Mouse (Mus musculus): ENCODE measurements at regions not wholly inside any gene's neighbourhood (a gene's known extent, or its start where the extent isn't known, plus 50 kb on each side); places are given as distances from the start of the nearest gene placed in this dataset.
"Not testable (repeated sequence)": the region's sequence is repeated elsewhere in the genome, so short reads cannot be mapped to it uniquely, and the experiment has no call there.

DNA sequence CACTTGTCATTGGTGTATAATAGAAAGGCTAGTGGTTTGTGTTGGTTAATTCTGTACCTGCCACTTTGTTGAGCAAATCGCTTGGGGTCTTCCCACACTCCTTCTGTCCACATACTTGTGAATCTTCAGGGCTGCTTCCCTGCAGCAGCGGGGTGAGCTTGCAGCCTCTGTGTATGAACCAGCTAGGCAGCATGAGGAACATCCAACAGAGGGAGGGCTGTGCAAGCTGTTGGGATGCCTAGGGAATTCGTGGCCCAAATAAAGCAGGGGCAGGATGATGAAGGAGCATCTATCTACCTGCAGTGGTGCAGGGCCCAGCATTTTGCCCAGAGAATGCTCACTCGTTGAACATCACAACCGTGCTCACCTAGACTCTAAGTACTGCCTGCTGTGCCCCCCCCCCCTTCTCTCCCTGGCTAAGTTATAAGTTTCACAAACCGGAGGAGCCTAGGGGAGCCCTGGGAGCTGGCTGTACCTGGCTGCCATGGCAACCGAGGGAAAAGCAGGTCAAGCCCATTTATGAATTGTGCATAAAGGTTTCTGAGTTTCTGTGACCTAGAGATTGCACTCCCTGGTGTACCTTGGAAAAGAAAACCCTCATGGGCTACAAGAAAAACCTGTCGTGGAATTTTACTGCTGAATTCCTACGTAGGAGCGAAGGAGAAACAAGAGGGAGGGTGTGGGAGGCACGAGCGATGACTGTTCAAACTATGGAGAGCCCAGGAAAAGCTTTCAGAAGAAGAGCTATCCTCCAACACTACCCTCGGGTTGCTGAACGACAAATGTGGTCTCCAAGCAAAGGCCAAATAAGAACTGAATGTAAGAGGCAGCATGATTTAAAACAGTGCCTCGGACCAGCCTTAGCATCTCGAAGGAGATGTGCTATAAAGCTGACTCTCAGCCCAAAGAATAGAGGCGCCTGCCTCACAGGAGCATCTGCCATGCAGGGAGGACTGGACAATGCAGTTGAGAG lies 131.0 kb upstream of the Dapk1 start:
- peak; percentile 73 for DNase-seq (ENCODE audit: low read depth, low spot score)

DNA sequence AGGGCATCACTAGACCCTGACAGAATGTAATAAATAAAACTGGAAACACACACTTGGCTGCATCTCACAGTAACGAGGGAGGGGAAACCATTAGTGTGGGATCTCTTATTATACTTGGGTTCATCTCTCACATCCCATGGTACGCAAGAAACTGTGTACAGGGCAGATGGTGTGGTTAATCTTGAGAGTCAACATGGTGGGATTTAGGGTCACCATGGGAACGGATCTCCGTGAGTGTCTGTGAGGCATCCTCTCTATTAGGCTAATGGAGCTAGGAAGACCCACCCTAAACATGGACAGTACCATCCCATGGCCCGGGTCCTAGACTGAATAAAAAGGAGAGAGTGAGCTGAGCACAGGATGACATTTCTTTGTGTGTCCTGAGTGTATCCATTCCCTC lies 130.1 kb upstream of the Dapk1 start:
- no peak for DNase-seq (ENCODE audit: low read depth, low spot score)

DNA sequence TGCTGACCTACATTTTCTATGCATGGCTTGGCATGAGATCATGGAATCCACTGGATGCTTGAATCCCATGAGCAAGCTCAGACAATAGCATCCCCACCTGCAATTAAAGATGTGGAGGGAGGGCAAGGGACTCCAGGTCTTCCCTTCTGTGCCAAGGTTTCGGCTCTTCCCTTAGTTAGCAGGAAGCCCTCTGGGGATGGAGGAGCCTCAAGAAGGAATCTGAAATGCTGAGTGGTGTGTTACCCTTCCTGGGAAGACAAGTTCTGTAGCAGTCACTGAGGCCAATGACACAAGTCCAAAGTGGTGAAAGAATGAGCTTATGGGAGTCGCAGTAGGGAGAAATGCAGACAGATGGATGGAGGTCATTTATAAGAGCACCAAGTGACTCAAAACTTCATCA lies 125.4 kb upstream of the Dapk1 start:
- DNase-seq (ENCODE audit: low read depth, low spot score) = no peak

DNA sequence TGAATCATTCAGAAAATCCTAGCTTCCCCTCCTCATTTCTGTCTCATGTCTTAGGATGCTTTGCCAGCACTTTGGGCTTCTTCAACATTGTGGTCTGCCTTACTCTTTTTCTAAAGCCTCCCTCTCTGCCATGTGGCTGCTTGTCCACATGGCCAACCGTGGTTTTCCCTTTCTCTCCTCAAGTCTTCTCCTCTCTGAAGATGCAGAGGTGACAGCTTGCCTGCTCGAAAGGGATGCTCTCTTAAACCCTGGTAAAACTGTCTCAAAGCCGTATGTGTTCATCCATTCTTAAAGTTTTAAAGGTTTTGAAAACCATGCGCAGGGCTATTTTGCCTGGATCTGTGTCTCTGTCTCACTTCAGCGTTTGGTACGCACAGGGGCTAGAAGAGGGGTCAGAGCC lies 123.4 kb upstream of the Dapk1 start:
- no peak for DNase-seq (ENCODE audit: low read depth, low spot score)

DNA sequence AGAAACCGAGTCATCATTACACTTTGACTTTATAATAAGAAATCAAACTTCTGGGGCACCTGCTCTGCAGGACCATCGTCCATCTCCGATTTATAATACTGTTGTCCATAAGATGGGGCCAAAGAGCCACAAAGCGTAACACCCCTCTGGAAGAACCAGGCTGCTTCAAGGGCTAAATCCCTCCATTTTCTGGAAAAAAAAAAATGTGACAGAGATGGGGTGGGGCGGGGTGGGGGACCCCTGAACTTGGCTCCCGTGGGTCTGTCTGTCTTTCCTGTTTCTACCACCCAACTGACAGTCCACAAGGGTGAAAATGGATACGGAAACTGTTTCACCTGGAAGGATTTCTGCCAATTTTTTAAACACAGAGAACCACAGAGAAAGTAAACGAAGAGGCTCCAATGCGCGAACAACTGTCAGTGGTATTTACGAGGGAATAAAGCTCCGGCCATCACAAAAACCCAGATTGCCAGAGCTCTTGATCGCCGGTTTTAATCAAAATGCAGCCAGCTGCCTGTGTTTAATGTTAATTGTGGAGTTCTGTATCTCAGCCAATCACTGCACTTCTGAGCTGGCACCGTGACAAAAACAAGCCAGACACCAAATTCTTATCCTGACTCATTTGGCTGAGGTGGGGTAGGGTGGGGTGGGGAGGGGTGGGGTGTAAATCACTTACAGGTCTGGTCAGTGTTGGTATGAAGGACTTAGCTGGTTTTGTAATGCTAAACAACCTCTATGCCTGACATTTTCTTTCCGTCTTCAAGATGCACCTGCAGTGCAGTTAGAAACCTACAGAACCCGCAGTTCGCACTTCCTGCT lies 122.5 kb upstream of the Dapk1 start:
- peak; percentile 82 for DNase-seq (ENCODE audit: low read depth, low spot score)

- DNase-seq (ENCODE audit: low read depth, low spot score) = no peak
Measured at GRCm38 (mm10) chr13:60479862-60480730, 121.7 kb upstream of the Dapk1 start.

DNA sequence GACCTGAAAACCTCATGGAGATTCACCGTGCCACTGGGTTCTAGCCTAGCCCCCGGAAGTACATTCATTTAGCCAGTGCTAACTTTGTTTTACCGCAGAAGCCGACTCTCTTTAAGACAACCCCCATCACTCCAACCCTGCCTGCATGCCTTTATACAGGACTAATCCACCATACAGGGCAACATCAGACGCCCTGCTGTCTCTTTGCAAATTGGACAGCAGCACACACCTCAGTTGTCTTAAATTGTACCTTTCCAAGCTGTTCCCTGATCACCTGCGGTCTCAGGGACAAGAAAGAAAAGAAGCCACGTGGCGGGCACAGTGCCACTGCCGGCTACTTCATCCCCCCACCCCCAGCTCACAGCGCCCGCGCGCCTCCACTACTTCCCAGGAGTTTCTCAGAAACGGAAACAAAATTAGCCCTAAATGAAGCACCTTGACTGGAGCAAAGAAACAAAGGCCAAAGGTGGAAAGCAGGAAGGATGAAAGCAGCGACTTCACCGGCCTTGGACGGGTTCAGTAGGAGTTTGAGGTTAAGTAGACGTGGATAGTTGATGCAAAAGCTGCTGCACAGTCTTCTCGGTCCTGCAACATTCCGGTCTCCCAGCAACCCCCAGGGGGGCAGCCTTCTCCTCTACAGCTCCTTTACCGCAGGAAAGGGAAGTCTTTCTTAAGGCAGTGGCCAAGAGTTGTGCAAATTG lies 120.9 kb upstream of the Dapk1 start:
- DNase-seq (ENCODE audit: low read depth, low spot score) = no peak

DNA sequence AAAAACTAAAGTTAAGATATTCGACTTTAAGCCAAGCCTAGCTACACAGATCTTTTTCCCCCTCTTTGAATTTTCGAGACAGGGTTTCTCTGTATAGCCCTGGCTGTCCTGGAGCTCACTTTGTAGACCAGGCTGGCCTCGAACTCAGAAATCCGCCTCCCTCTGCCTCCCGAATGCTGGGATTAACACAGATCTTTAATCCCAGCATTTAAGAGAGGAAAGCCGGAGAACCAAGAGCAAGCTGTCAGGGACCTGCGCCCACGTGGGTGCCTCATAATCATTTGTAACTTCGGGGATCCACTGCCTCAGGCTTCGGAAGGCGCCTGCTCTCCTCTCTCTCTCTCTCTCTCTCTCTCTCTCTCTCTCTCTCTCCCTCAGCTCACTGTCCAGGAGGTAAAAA lies 120.3 kb upstream of the Dapk1 start:
- DNase-seq (ENCODE audit: low read depth, low spot score) = not testable (repeated sequence)

GRCm38 (mm10) chr13:60481946-60482345 lies 119.8 kb upstream of the Dapk1 start:
- no peak for DNase-seq (ENCODE audit: low read depth, low spot score)

- peak; percentile 71 for DNase-seq (ENCODE audit: low read depth, low spot score)
Measured at GRCm38 (mm10) chr13:60486105-60486504, 115.6 kb upstream of the Dapk1 start.

DNA sequence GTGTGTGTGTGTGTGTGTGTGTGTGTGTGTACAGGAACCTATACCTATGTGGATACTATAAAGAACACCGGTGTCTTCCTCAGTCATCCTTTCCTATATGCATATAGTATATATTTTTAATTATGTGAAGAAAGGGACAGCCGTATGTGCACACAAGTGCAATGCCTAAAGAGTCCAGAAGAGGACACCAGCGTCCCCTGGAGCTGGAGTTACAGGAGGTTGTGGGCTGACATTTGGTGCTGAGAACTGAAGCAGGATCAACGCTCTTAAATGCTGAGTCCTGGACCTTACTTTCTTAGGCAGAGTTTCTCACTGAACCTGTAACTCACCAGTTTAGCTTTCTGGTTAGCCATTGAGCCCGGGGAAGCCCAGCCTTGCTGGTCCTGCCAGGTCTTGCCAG lies 114.9 kb upstream of the Dapk1 start:
- DNase-seq (ENCODE audit: low read depth, low spot score) = no peak

DNA sequence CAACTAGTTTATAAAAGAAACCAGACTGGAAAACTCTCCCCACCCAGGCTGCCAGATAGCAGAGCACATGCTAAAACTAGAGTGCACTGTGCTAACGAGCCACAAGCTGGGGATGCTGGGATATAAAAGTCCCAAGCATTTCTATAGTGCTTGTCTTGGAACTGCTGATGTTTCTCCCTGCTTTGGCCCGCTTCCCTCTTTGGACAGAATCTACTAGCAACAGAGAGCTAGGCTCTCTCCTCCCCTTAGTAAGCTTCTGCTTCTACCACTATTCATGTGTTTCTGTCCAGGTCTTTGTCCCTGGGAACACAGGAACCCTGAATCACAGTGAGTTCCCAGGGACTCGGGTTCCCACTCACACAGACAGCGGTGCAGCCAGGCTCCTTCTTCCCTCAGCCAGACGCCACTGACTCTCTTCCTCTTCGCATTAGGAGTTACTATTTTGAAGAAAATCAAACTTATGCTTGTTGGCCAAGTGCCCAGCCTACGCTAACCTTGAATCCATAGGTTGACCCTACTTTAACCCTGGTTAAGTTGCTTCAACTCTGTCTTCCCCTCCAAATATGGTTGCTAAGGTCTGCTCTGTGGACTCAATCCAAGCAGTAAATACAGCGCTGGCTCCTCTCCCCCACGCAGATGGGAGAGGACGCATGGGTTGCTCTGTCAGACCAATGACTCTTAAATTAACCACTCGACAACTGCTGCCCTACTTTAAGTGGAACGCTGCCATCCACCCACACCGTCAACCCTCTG lies 113.4 kb upstream of the Dapk1 start:
- peak; percentile 90 for DNase-seq (ENCODE audit: low read depth, low spot score)

DNA sequence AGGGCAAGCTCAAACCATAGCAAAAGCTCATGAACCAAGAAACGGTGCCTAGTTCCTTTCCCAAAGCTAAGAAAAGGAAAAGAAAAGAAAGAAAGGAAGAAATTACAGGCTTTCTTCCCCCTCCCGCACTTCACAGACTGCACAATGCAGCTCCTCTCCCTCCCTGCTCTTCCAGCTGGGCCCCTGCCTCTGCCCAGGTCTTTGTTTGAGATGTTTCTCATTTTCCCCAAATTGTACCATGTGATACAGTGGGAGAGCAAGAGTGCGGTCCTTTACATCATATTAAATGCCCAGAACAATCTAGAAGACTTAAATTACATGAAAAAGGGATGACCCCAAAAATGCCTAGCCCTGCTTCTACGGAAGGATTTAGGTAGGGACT lies 112.9 kb upstream of the Dapk1 start:
- DNase-seq (ENCODE audit: low read depth, low spot score) = no peak

GRCm38 (mm10) chr13:60491948-60492464 lies 109.7 kb upstream of the Dapk1 start:
- DNase-seq (ENCODE audit: low read depth, low spot score) = no peak

DNA sequence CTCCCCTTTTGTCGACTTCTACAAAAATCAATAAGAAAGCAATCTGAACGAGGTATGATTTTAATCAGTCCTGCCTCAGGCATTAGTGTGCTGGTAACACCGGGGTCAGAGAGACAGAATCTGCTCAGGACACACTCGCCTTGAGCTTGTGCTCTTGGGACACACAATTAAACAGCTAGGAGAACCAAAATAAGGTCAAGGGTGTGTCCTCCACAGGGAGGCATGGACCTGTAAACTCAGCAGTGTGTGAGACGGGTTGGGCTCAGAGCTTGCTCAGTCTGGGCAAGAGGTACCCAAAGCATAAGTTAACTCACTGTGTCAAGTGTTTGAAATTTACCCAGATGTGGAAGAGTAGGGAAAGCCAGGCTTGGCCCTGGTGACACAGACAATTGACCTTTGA lies 107.9 kb upstream of the Dapk1 start:
- no peak for DNase-seq (ENCODE audit: low read depth, low spot score)

GRCm38 (mm10) chr13:60497714-60498400 lies 103.9 kb upstream of the Dapk1 start:
- no peak for DNase-seq (ENCODE audit: low read depth, low spot score)

DNA sequence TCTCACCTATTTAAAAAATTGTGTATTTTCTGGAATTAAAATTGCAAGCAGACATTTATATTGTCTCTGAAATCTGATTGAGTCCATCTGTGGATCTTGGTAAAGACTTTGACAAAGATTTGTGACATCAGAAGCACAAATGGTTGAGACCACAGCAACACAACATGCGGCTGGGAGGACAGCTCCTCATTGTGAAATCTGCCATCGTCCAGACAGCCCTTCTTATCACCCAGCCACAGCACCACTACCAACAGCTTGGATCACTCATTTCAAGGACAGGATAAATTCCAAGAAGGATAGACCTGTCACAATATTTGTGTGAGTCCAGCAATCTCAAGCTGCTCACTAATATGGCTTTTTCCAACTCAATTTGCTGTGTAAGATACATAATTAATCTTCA lies 97.6 kb upstream of the Dapk1 start:
- no peak for DNase-seq (ENCODE audit: low read depth, low spot score)

- DNase-seq (ENCODE audit: low read depth, low spot score) = no peak
Measured at GRCm38 (mm10) chr13:60507611-60508010, 94.1 kb upstream of the Dapk1 start.

DNA sequence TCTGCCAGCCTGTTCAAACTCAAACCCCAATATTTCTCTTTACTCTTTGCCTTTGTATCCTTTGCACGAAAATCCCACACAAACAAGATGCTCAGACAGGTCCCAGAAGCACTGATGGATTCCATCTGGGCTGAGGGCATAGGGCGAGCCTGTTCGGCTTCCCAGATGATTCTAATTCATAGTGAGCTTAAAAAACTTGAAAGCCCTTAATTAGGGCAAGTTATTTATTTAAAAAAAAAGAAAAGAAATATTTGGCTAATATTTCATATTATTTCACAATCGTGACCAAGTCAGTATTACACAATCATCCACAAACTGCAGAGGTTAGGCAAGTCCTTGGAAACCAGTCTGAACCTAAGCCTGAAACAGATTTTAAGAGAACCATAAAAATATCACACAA lies 93.7 kb upstream of the Dapk1 start:
- no peak for DNase-seq (ENCODE audit: low read depth, low spot score)

GRCm38 (mm10) chr13:60508856-60509255 lies 92.9 kb upstream of the Dapk1 start:
- DNase-seq (ENCODE audit: low read depth, low spot score) = no peak
